Mouse (Mus musculus): Measurements from ENCODE around the gene Neurl2. TPM values are rescaled to one million over a fixed set of nuclear protein-coding genes. Genes with fewer than 3 reads are reported as not detected.
A peak's percentile ranks its signal among the peaks of the same experiment; 100 is the strongest.

The Neurl2 gene
- total and polyA plus RNA-seq, 2 experiments, result 1.6 to 5.6 TPM

DNA sequence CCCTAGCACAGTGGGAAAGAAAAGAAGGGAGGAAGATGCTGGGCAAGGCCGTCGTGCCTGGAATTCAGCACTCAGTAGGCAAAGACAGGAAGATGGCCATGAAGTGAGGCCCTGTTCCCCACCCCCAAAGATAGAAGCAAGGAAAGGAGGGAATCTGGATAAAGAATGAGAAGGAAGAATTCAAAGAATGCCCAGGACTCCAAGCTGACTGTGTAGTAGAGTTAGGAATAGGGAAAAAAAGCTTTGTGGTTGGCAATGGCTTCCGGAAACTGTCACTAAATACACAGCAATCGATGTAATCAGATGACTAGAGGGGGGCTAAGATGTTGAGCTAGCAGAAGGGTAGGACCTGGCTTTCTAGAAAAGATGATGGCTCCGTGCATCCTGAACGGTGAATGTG lies 16.1 kb downstream of the Neurl2 start:
- DNase-seq (ENCODE audit: extremely low read depth, low read depth, low spot score), result no peak
- H3K4me3 ChIP-seq (ENCODE audit: insufficient read depth, low read depth, low read length), result no peak overlapping the region
- H3K4me1 ChIP-seq (ENCODE audit: control insufficient read depth, insufficient read depth, low read length), result no peaks in the 10 kb centered on the region
- no peak overlapping the region for H3K9ac ChIP-seq (ENCODE audit: low read depth, low read length)
- WGBS, result 88% methylated on average over 6 of the region's 6 CpGs
- H3K27me3 ChIP-seq (ENCODE audit: control insufficient read depth, insufficient read depth, low read length), result no peaks in the 10 kb centered on the region
- H3K27ac ChIP-seq (replicated peaks; ENCODE audit: insufficient read depth, low read depth, low read length), result no peak overlapping the region
- H3K79me2 ChIP-seq (ENCODE audit: control insufficient read depth, insufficient read depth, low read length), result no peaks in the 10 kb centered on the region
- TF ChIP-seq CTCF (IDR thresholded peaks at IDR 0.05; ENCODE audit: low read depth, low read length), result no peak
- TF ChIP-seq POLR2A (IDR thresholded peaks at IDR 0.05; ENCODE audit: extremely low read depth, insufficient read depth, low read length), result no peak
- H3K36me3 ChIP-seq (ENCODE audit: control insufficient read depth, insufficient read depth, low read length), result no peaks in the 10 kb centered on the region

DNA sequence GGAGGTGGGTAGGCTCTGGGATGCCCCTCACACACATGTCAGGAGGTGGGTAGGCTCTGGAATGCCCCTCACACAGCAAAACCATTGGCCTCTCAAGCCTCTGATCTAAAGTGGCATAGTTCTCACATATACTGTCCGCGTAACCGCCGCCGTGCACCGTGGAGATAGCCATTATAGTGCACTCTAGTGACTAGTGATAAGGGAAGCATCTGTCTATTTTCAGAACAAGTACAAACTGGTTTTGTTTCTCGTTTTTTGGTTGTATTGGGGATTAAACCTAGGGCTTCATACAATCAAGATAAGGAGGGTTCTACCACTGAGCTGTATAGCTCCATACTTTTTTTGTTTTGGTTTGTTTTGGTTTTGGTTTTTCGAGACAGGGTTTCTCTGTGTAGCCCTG lies 17.4 kb downstream of the Neurl2 start:
- Histone ChIP-seq H3K27ac (replicated peaks; ENCODE audit: insufficient read depth, low read depth, low read length) (no peak overlapping the region), H3K4me3 (ENCODE audit: insufficient read depth, low read depth, low read length) (no peak overlapping the region), H3K4me1 (ENCODE audit: control insufficient read depth, insufficient read depth, low read length) (no peaks in the 10 kb centered on the region), H3K27me3 (ENCODE audit: control insufficient read depth, insufficient read depth, low read length) (no peaks in the 10 kb centered on the region), H3K36me3 (ENCODE audit: control insufficient read depth, insufficient read depth, low read length) (no peaks in the 10 kb centered on the region), H3K9ac (ENCODE audit: low read depth, low read length) (no peak overlapping the region), H3K79me2 (ENCODE audit: control insufficient read depth, insufficient read depth, low read length) (no peaks in the 10 kb centered on the region)
- TF ChIP-seq POLR2A (IDR thresholded peaks at IDR 0.05; ENCODE audit: extremely low read depth, insufficient read depth, low read length) (no peak), CTCF (IDR thresholded peaks at IDR 0.05; ENCODE audit: low read depth, low read length) (no peak)
- no peak for DNase-seq (ENCODE audit: extremely low read depth, low read depth, low spot score)
- WGBS, result 95% methylated on average over 8 of the region's 8 CpGs

DNA sequence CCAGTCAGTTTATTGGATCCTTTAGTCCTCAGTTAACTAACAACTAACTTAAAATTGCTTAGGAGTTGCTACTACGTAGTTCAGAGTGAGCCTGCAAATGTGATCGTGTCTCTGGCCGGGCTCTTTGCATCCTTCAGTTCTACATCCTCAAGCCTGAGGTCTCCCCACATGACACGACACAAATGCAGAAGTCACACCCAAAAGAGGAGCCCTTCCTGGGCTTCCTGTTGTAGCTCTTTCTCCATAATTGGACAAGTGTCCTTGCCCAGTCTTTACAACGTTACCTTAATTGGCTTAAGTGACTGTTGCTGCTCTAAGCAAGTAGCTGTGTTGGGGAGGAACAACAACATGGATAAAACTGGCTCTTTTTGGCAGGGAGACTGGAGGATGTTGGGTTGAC lies 17.9 kb downstream of the Neurl2 start:
- WGBS, result 87% methylated on average over 5 of the region's 5 CpGs
- no peak overlapping the region for H3K27ac ChIP-seq (replicated peaks; ENCODE audit: insufficient read depth, low read depth, low read length)
- no peak for TF ChIP-seq CTCF (IDR thresholded peaks at IDR 0.05; ENCODE audit: low read depth, low read length)
- no peak for TF ChIP-seq POLR2A (IDR thresholded peaks at IDR 0.05; ENCODE audit: extremely low read depth, insufficient read depth, low read length)
- DNase-seq (ENCODE audit: extremely low read depth, low read depth, low spot score), result no peak
- H3K36me3 ChIP-seq (ENCODE audit: control insufficient read depth, insufficient read depth, low read length), result no peaks in the 10 kb centered on the region
- H3K4me1 ChIP-seq (ENCODE audit: control insufficient read depth, insufficient read depth, low read length), result no peaks in the 10 kb centered on the region
- no peaks in the 10 kb centered on the region for H3K79me2 ChIP-seq (ENCODE audit: control insufficient read depth, insufficient read depth, low read length)
- no peak overlapping the region for H3K9ac ChIP-seq (ENCODE audit: low read depth, low read length)
- H3K27me3 ChIP-seq (ENCODE audit: control insufficient read depth, insufficient read depth, low read length), result no peaks in the 10 kb centered on the region
- H3K4me3 ChIP-seq (ENCODE audit: insufficient read depth, low read depth, low read length), result no peak overlapping the region

DNA sequence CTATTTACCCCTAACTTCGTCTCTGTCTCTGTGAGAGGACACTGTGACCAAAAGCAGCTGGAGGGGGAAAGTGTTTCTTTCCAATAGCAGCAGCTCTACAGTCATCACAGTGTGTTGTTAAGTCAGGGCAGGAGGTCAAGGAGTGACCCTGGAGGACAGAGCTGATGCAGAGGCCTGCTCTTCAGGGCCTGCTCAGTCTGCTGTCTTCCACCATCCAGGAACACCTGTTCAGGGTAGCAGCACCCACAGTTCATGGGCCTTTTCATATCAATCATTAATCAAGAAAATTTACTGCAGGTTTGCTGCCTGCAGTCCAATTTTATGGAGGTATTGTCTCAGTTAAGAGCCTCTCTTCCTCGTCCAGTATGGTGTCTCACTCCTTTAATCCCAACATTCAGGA lies 19.7 kb downstream of the Neurl2 start:
- 76% methylated on average over 2 of the region's 2 CpGs for WGBS
- Histone ChIP-seq H3K4me3 (ENCODE audit: insufficient read depth, low read depth, low read length) (no peak overlapping the region), H3K79me2 (ENCODE audit: control insufficient read depth, insufficient read depth, low read length) (no peaks in the 10 kb centered on the region), H3K27me3 (ENCODE audit: control insufficient read depth, insufficient read depth, low read length) (no peaks in the 10 kb centered on the region), H3K9ac (ENCODE audit: low read depth, low read length) (no peak overlapping the region), H3K27ac (replicated peaks; ENCODE audit: insufficient read depth, low read depth, low read length) (no peak overlapping the region), H3K4me1 (ENCODE audit: control insufficient read depth, insufficient read depth, low read length) (no peaks in the 10 kb centered on the region), H3K36me3 (ENCODE audit: control insufficient read depth, insufficient read depth, low read length) (no peaks in the 10 kb centered on the region)
- TF ChIP-seq CTCF (IDR thresholded peaks at IDR 0.05; ENCODE audit: low read depth, low read length) (no peak), POLR2A (IDR thresholded peaks at IDR 0.05; ENCODE audit: extremely low read depth, insufficient read depth, low read length) (no peak)
- DNase-seq (ENCODE audit: extremely low read depth, low read depth, low spot score), result no peak

GRCm38 (mm10) chr2:164806614-164807013 lies 26.6 kb downstream of the Neurl2 start:
- DNase-seq (ENCODE audit: extremely low read depth, low read depth, low spot score), result no peak
- no peaks in the 10 kb centered on the region for H3K36me3 ChIP-seq (ENCODE audit: control insufficient read depth, insufficient read depth, low read length)
- peaks cover 10% of the 10 kb centered on the region; the same call in 1 of the 2 replicates for H3K79me2 ChIP-seq (ENCODE audit: control insufficient read depth, insufficient read depth, low read length)
- H3K4me1 ChIP-seq (ENCODE audit: control insufficient read depth, insufficient read depth, low read length), result peaks cover 9% of the 10 kb centered on the region
- H3K4me3 ChIP-seq (ENCODE audit: insufficient read depth, low read depth, low read length), result no peak overlapping the region
- 75% methylated on average over 7 of the region's 7 CpGs for WGBS
- no peak overlapping the region for H3K9ac ChIP-seq (ENCODE audit: low read depth, low read length)
- no peaks in the 10 kb centered on the region for H3K27me3 ChIP-seq (ENCODE audit: control insufficient read depth, insufficient read depth, low read length)
- H3K27ac ChIP-seq (replicated peaks; ENCODE audit: insufficient read depth, low read depth, low read length), result no peak overlapping the region
- TF ChIP-seq CTCF (IDR thresholded peaks at IDR 0.05; ENCODE audit: low read depth, low read length), result no peak
- no peak for TF ChIP-seq POLR2A (IDR thresholded peaks at IDR 0.05; ENCODE audit: extremely low read depth, insufficient read depth, low read length)

GRCm38 (mm10) chr2:164805332-164805718 lies 27.9 kb downstream of the Neurl2 start:
- H3K36me3 ChIP-seq (ENCODE audit: control insufficient read depth, insufficient read depth, low read length), result no peaks in the 10 kb centered on the region

More at GRCm38 (mm10) chr2:164805332-164805718, 27.9 kb downstream of the Neurl2 start:
- TF ChIP-seq CTCF (IDR thresholded peaks at IDR 0.05; ENCODE audit: low read depth, low read length) (no peak), POLR2A (IDR thresholded peaks at IDR 0.05; ENCODE audit: extremely low read depth, insufficient read depth, low read length) (no peak)
- Histone ChIP-seq H3K27ac (replicated peaks; ENCODE audit: insufficient read depth, low read depth, low read length) (peak overlapping the region; percentile 87), H3K4me1 (ENCODE audit: control insufficient read depth, insufficient read depth, low read length) (peaks cover 9% of the 10 kb centered on the region), H3K27me3 (ENCODE audit: control insufficient read depth, insufficient read depth, low read length) (no peaks in the 10 kb centered on the region), H3K9ac (ENCODE audit: low read depth, low read length) (peak overlapping the region; percentile 78), H3K4me3 (ENCODE audit: insufficient read depth, low read depth, low read length) (peak overlapping the region; percentile 68), H3K79me2 (ENCODE audit: control insufficient read depth, insufficient read depth, low read length) (peaks cover 10% of the 10 kb centered on the region; the same call in 1 of the 2 replicates)
- 1% methylated on average over 21 of the region's 21 CpGs for WGBS
- no peak for DNase-seq (ENCODE audit: extremely low read depth, low read depth, low spot score)
